ENCODE assay signal across 14 mouse cellular contexts in the genomic region with DNA sequence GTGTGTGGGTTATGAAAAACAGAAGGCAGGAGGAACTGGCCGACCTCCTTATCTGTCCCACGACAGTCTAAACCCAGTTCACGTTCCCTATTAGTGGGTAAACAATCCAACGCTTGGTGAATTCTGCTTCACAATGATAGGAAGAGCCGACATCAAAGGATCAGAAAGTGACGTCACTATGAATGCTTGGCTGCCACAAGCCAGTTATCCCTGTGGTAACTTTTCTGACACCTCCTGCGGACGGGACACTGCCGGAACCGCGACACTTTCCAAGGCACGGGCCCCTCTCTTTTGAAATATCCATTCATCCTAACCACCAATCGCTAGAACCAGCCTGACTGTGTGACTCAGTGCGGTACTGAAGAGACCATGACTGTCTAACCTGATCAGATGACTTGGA. TPM values are rescaled to one million over a fixed set of nuclear protein-coding genes. Genes with fewer than 3 reads are reported as not detected.
DNase-seq lines count a peak whose midpoint lies in the region; ATAC-seq and TF ChIP-seq lines count a peak whose summit lies in the region.
"Had no signal": no experiment of that assay in that cellular context is flagged by ENCODE, and none has a peak within 500 bp of the region (broad histone marks: within the 10 kb centered on the region; RNA-seq: fewer than 3 reads in every experiment).

No protein-coding gene starts in this region.

- CTCF ChIA-PET in Patski (lab: Charles Lee) = interaction anchor here (1.4 kb wide), 1 partner anchor 10 kb away, joined by 3 read pairs; no protein-coding TSS in a partner anchor

- no peak for ATAC-seq in Patski
- ATAC-seq in common myeloid progenitor, adult 5-6 weeks (replicated peaks; ENCODE audit: low read depth, poor library complexity, severe bottlenecking) = peak; percentile 9; the same call in 1 of the 2 replicates
- no peak for ATAC-seq in hindbrain, postnatal 0 days

- POLR2A ChIA-PET in Patski (lab: Charles Lee) = no interaction called here

- WGBS in hindbrain, postnatal 0 days = 83% methylated on average over 14 of the region's 14 CpGs

- no peaks in the 10 kb centered on the region for H3K9me3 ChIP-seq in hindbrain, postnatal 0 days (ENCODE audit: low read length)
- H3K9me3 ChIP-seq: limb, embryonic 15.5 days; midbrain, embryonic 10.5 days had no signal

- no peaks in the 10 kb centered on the region for H3K36me3 ChIP-seq in hindbrain, postnatal 0 days (ENCODE audit: insufficient read depth, low read length)
- H3K36me3 ChIP-seq: limb, embryonic 15.5 days; midbrain, embryonic 10.5 days had no signal

- in situ Hi-C loops in Patski (cut with MboI; ENCODE audit: low pct_unique_long_range_greater_than_20kb) = no loop called here

- no peak overlapping the region for H3K4me3 ChIP-seq in hindbrain, postnatal 0 days (ENCODE audit: low read length)
- H3K4me3 ChIP-seq: erythroblast, embryonic 14.5 days; limb, embryonic 15.5 days; midbrain, embryonic 10.5 days had no signal

- H3K27me3 ChIP-seq in Patski = peaks cover 39% of the 10 kb centered on the region
- no peaks in the 10 kb centered on the region for H3K27me3 ChIP-seq in hindbrain, postnatal 0 days (ENCODE audit: insufficient read depth, low read length)

- H3K27ac ChIP-seq in hindbrain, postnatal 0 days = no peak overlapping the region
- H3K27ac ChIP-seq: hindbrain, embryonic 14.5 days; limb, embryonic 15.5 days; midbrain, embryonic 10.5 days had no signal

- no peak for TF ChIP-seq CTCF in Patski (IDR thresholded peaks at IDR 0.05)
- no peak for TF ChIP-seq CTCF in hindbrain, postnatal 0 days (IDR thresholded peaks at IDR 0.05; ENCODE audit: low read depth)

- H3K4me2 ChIP-seq in hindbrain, postnatal 0 days (ENCODE audit: low read depth, low read length) = no peak overlapping the region
- H3K4me2 ChIP-seq: hindbrain, embryonic 14.5 days; limb, embryonic 15.5 days had no signal

- H3K4me1 ChIP-seq in hindbrain, postnatal 0 days (ENCODE audit: insufficient read depth, low read length) = no peaks in the 10 kb centered on the region

- peak; percentile 26 for DNase-seq in right cerebral cortex, postnatal 4 days
- no peak for DNase-seq in right cerebral cortex, adult 18-20 months
- peak; percentile 31 for DNase-seq in Patski (ENCODE audit: low read depth, low spot score)
- DNase-seq in mesoderm, embryonic 11.5 days (ENCODE audit: low read depth, low spot score) = peak; percentile 95
- DNase-seq in kidney, postnatal 14 days = no peak
- DNase-seq in hindbrain, postnatal 0 days (ENCODE audit: low spot score) = no peak
- DNase-seq: cerebellum, adult 2 months; heart, adult 18-20 months; thymus, postnatal 25 days had no signal

- no peak overlapping the region for H3K9ac ChIP-seq in hindbrain, postnatal 0 days (replicated peaks; ENCODE audit: low read length)
- H3K9ac ChIP-seq: hindbrain, embryonic 14.5 days; limb, embryonic 15.5 days had no signal

RNA-seq across cellular contexts. Expression of gene Hrh2, which starts 2.0 kb away (rescaled TPM):
- polyA plus RNA-seq in Patski (2021) = not detected
- 3.8 and 4.3 TPM in 2 replicates for total RNA-seq in common myeloid progenitor, adult 5-6 weeks (2017)
- total RNA-seq in hindbrain, postnatal 0 days (2014; rRNA removed) = 1.8 and 2.9 TPM in 2 replicates
- polyA plus RNA-seq in hindbrain, postnatal 0 days (2015; fragmentation: Nextera tagmentation; extraction: Ambion mirVana) = 0.78 and 0.98 TPM in 2 replicates
- polyA plus RNA-seq: erythroblast, embryonic 14.5 days; limb, embryonic 15.5 days had no signal

Comparison
In these comparisons a context has a peak if more than half of its experiments do, and no peak if none do; other contexts are left out.
1. DNase-seq: peak in right cerebral cortex, postnatal 4 days (single experiment), Patski (single experiment) and mesoderm, embryonic 11.5 days (single experiment); none in right cerebral cortex, adult 18-20 months (single experiment), kidney, postnatal 14 days (single experiment) and hindbrain, postnatal 0 days (single experiment).